ENCODE assay signal across 15 mouse cellular contexts in genomic region chr5:20568421-20568820, GRCm38 (mm10).
DNase-seq lines count a peak whose midpoint lies in the region; ATAC-seq and TF ChIP-seq lines count a peak whose summit lies in the region.
"Had no signal": no experiment of that assay in that cellular context is flagged by ENCODE, and none has a peak within 500 bp of the region (broad histone marks: within the 10 kb centered on the region; RNA-seq: fewer than 3 reads in every experiment).

No protein-coding gene starts in this region.

- in situ Hi-C loops in Patski (cut with MboI; ENCODE audit: low pct_unique_long_range_greater_than_20kb): no loop called here

- no peak for TF ChIP-seq CTCF in Patski (IDR thresholded peaks at IDR 0.05)
- TF ChIP-seq CTCF in kidney, adult 2 months (conservative IDR thresholded peaks at IDR 0.05; ENCODE audit: insufficient read depth, insufficient read length, low read depth, low read length): no peak

- peak; percentile 93 for ATAC-seq in Patski
- ATAC-seq: forebrain, embryonic 14.5 days had no signal

- no peaks in the 10 kb centered on the region for H3K4me1 ChIP-seq in kidney, adult 2 months (ENCODE audit: control insufficient read depth, insufficient read depth, low read length)
- H3K4me1 ChIP-seq: embryonic facial prominence, embryonic 15.5 days; heart, embryonic 10.5 days; hindbrain, embryonic 12.5 days; limb, embryonic 10.5 days; liver, embryonic 15.5 days had no signal

- DNase-seq in Patski (ENCODE audit: low read depth, low spot score) (peak; percentile 66), ZHBTc4 (ENCODE audit: low read depth, low spot score) (peak; percentile 13), adipocyte (ENCODE audit: low spot score) (no peak)
- DNase-seq in layer of hippocampus, adult 8-10 months (ENCODE audit: low spot score in 2 of 2): peak; percentile 76 to 80
- peak; percentile 73 to 95 for DNase-seq in left cerebral cortex, postnatal 25 days (ENCODE audit: low spot score in 2 of 2)
- no peak for DNase-seq in spleen, adult 18-20 months
- no peak for DNase-seq in kidney, adult 2 months
- DNase-seq: cerebellum, adult 9-11 months; kidney, adult 8-10 months had no signal

- POLR2A ChIA-PET in Patski (lab: Charles Lee): interaction anchor here (0.6 to 0.8 kb wide), 2 partner anchors 43 to 78 kb away, joined by 3 to 6 read pairs; no protein-coding TSS in a partner anchor

- CTCF ChIA-PET in Patski (lab: Charles Lee): interaction anchor here (0.6 to 1.9 kb wide), 5 partner anchors 9 to 16 kb away, joined by 3 to 11 read pairs (median 4); no protein-coding TSS in a partner anchor

- TF ChIP-seq POLR2A in kidney, adult 2 months (IDR thresholded peaks at IDR 0.05; ENCODE audit: low read depth, low read length): no peak

- no peak overlapping the region for H3K4me3 ChIP-seq in kidney, adult 2 months (ENCODE audit: insufficient read depth, low read depth, low read length)
- H3K4me3 ChIP-seq: embryonic facial prominence, embryonic 15.5 days; heart, embryonic 10.5 days; hindbrain, embryonic 12.5 days; limb, embryonic 10.5 days; liver, embryonic 15.5 days had no signal

- no peaks in the 10 kb centered on the region for H3K36me3 ChIP-seq in kidney, adult 2 months (ENCODE audit: control insufficient read depth, insufficient read depth, low read length)
- H3K36me3 ChIP-seq: embryonic facial prominence, embryonic 15.5 days; heart, embryonic 10.5 days; hindbrain, embryonic 12.5 days; limb, embryonic 10.5 days; liver, embryonic 15.5 days had no signal

- H3K27me3 ChIP-seq in Patski: no peaks in the 10 kb centered on the region
- H3K27me3 ChIP-seq in kidney, adult 2 months (replicated peaks; ENCODE audit: control insufficient read depth, insufficient read depth, low read length): no peaks in the 10 kb centered on the region
- H3K27me3 ChIP-seq: embryonic facial prominence, embryonic 15.5 days; hindbrain, embryonic 12.5 days; liver, embryonic 15.5 days had no signal

- no peak overlapping the region for H3K27ac ChIP-seq in kidney, adult 2 months (ENCODE audit: insufficient read depth, low read depth, low read length)
- H3K27ac ChIP-seq: embryonic facial prominence, embryonic 15.5 days; heart, embryonic 10.5 days; hindbrain, embryonic 12.5 days; limb, embryonic 10.5 days; liver, embryonic 15.5 days had no signal

- 63% methylated on average over 6 of the region's 6 CpGs for WGBS in kidney, adult 2 months

- intact Hi-C loops in left cerebral cortex, postnatal 25 days (cut with DNase I): loop anchor here (2.0 to 5.0 kb wide), 2 partner anchors 46 to 121 kb away; no protein-coding TSS in a partner anchor

Comparison
In these comparisons a context has a peak if more than half of its experiments do, and no peak if none do; other contexts are left out.
1. DNase-seq: peak in Patski (single experiment), ZHBTc4 (single experiment), layer of hippocampus, adult 8-10 months (2 of 2) and left cerebral cortex, postnatal 25 days (2 of 2); none in adipocyte (single experiment), spleen, adult 18-20 months (0 of 2) and kidney, adult 2 months (single experiment).